Mouse (Mus musculus) R1 (cell line): ENCODE data around the gene Chid1.

ENCODE experiments used
- DNase-seq: peaks from one replicate; pipeline ENCODE4 v3.0.0-alpha.2; 2018; ENCODE audit warnings: low read depth, low spot score

Gene Chid1

GRCm38 (mm10) chr7:141539556-141540311, at the start of gene Chid1:
TSS of gene Chid1 (minus strand) at chr7:141539857.
- DNase-seq, result peak; percentile 98

GRCm38 (mm10) chr7:141588890-141589289, 49.2 kb upstream of the Chid1 start:
- DNase-seq, result no peak

- no peak for DNase-seq
These were observed 46.2 kb upstream of the Chid1 start for GRCm38 (mm10) chr7:141585881-141586280.

- DNase-seq, result peak; percentile 44
These were observed 45.6 kb upstream of the Chid1 start for GRCm38 (mm10) chr7:141585288-141585687.

GRCm38 (mm10) chr7:141584048-141584841, 44.6 kb upstream of the Chid1 start:
- peak; percentile 42 for DNase-seq

- DNase-seq, result no peak
These were observed 41.7 kb upstream of the Chid1 start for GRCm38 (mm10) chr7:141581323-141581722.

- DNase-seq, result no peak
These were observed 39.3 kb upstream of the Chid1 start for GRCm38 (mm10) chr7:141578943-141579342.

GRCm38 (mm10) chr7:141578511-141578910, 38.9 kb upstream of the Chid1 start:
- no peak for DNase-seq

- peak; percentile 32 for DNase-seq
These were observed 38.1 kb upstream of the Chid1 start for GRCm38 (mm10) chr7:141577801-141578200.

- peak; percentile 30 for DNase-seq
These were observed 35.8 kb upstream of the Chid1 start for GRCm38 (mm10) chr7:141575481-141575880.

GRCm38 (mm10) chr7:141574041-141574440, 34.4 kb upstream of the Chid1 start:
- DNase-seq, result no peak

GRCm38 (mm10) chr7:141570625-141571295, 31.1 kb upstream of the Chid1 start:
- DNase-seq, result peak; percentile 61

- peak; percentile 86 for DNase-seq
These were observed 30.3 kb upstream of the Chid1 start for GRCm38 (mm10) chr7:141569916-141570315.

GRCm38 (mm10) chr7:141569283-141569803, 29.7 kb upstream of the Chid1 start:
- peak; percentile 33 for DNase-seq

GRCm38 (mm10) chr7:141566587-141566986, 26.9 kb upstream of the Chid1 start:
- peak; percentile 36 for DNase-seq

- no peak for DNase-seq
These were observed 24.9 kb upstream of the Chid1 start for GRCm38 (mm10) chr7:141564561-141564960.

GRCm38 (mm10) chr7:141562852-141563427, 23.3 kb upstream of the Chid1 start:
- peak; percentile 80 for DNase-seq

- no peak for DNase-seq
These were observed 22.8 kb upstream of the Chid1 start for GRCm38 (mm10) chr7:141562421-141562851.

- peak; percentile 96 for DNase-seq
These were observed 22.2 kb upstream of the Chid1 start, which contains the start of gene Ap2a2 for GRCm38 (mm10) chr7:141561682-141562391. TSS of gene Ap2a2 (plus strand) at chr7:141562173.

- no peak for DNase-seq
These were observed 20.8 kb upstream of the Chid1 start for GRCm38 (mm10) chr7:141560471-141560870.
